Mouse (Mus musculus): ENCODE results near the gene Zfp385b. TPM values are rescaled to one million over a fixed set of nuclear protein-coding genes. Genes with fewer than 3 reads are reported as not detected.

The Zfp385b gene
- polyA plus RNA-seq, 1 experiment from 2014 or later = 2.0 TPM

GRCm38 (mm10) chr2:77375155-77375554 is 444.3 kb downstream of the Zfp385b start:
- Histone ChIP-seq H3K36me3 (no peaks in the 10 kb centered on the region), H3K27me3 (no peaks in the 10 kb centered on the region), H3K27ac (no peak overlapping the region), H3K9me3 (no peaks in the 10 kb centered on the region), H3K9ac (replicated peaks) (no peak overlapping the region), H3K4me2 (no peak overlapping the region), H3K4me1 (replicated peaks) (no peaks in the 10 kb centered on the region), H3K4me3 (replicated peaks) (no peak overlapping the region)
- WGBS = 77% methylated on average over 8 of the region's 8 CpGs
- ATAC-seq (ENCODE audit: insufficient number of reproducible peaks, insufficient read depth, low FRiP score, low TSS enrichment, low read depth) = no peak

GRCm38 (mm10) chr2:77369174-77369573 is 450.3 kb downstream of the Zfp385b start:
- Histone ChIP-seq H3K4me2 (no peak overlapping the region), H3K27ac (no peak overlapping the region), H3K36me3 (no peaks in the 10 kb centered on the region), H3K27me3 (no peaks in the 10 kb centered on the region), H3K4me3 (replicated peaks) (no peak overlapping the region), H3K4me1 (replicated peaks) (no peaks in the 10 kb centered on the region), H3K9ac (replicated peaks) (no peak overlapping the region), H3K9me3 (no peaks in the 10 kb centered on the region)
- 66% methylated on average over 4 of the region's 4 CpGs for WGBS
- no peak for ATAC-seq (ENCODE audit: insufficient number of reproducible peaks, insufficient read depth, low FRiP score, low TSS enrichment, low read depth)

Other genes with a start within 250 kb of the Zfp385b start
- gene Cwc22, start 126.7 kb upstream of the Zfp385b start, polyA plus RNA-seq (2016; fragmentation: Nextera tagmentation; extraction: Ambion mirVana) = 37.2 and 40.5 TPM in 2 replicates